Mouse (Mus musculus) testis, adult 2 months (tissue): ENCODE measurements around the gene Hfe2. TPM values are rescaled to one million over a fixed set of nuclear protein-coding genes. Genes with fewer than 3 reads are reported as not detected.
"Not testable (repeated sequence)": the region's sequence is repeated elsewhere in the genome, so short reads cannot be mapped to it uniquely, and the experiment has no call there.

ENCODE experiments used
- H3K27ac ChIP-seq: fragments of 200-500 bp; 2 replicates; pipeline ENCODE4 v1.5.1; 2012; ENCODE audit warnings: low read depth, low read length; ENCODE audit not compliant: control insufficient read depth, insufficient read depth
- H3K27me3 ChIP-seq: fragments of 200-500 bp; 2 replicates; pipeline ENCODE4 v1.6.1; 2012; ENCODE audit warnings: mild to moderate bottlenecking, low read length, moderate library complexity; ENCODE audit not compliant: control insufficient read depth, insufficient read depth
- H3K36me3 ChIP-seq: fragments of 200-500 bp; 2 replicates; pipeline ENCODE4 v1.6.1; 2012; ENCODE audit warnings: mild to moderate bottlenecking, low read length; ENCODE audit not compliant: control insufficient read depth, insufficient read depth
- H3K4me1 ChIP-seq: fragments of 200-500 bp; 2 replicates; pipeline ENCODE4 v1.6.1; 2012; ENCODE audit warnings: low read length; ENCODE audit not compliant: control insufficient read depth, insufficient read depth
- H3K4me3 ChIP-seq: fragments of 200-500 bp; 2 replicates; pipeline ENCODE4 v1.5.1; 2012; ENCODE audit warnings: low read depth, mild to moderate bottlenecking, low read length, moderate library complexity, mixed read lengths; ENCODE audit not compliant: control insufficient read depth
- CTCF ChIP-seq: fragments of 200-500 bp; IDR thresholded peaks from 2 replicates; pipeline ENCODE4 v1.5.1; 2012; ENCODE audit warnings: low read depth, mild to moderate bottlenecking, inconsistent platforms, low read length, moderate library complexity; ENCODE audit not compliant: control insufficient read depth, insufficient read depth, insufficient replicate concordance
- POLR2A ChIP-seq: fragments of 200-500 bp; IDR thresholded peaks from 2 replicates; pipeline ENCODE4 v1.6.1; 2012; ENCODE audit warnings: low read depth, mild to moderate bottlenecking, inconsistent platforms, low read length, moderate library complexity; ENCODE audit not compliant: control insufficient read depth
- polyA plus RNA-seq: library from polyadenylated mRNA; depleted of rRNA; stranded (reverse); fragments of >200 nt; gene quantifications from 2 replicates; pipeline ENCODE4 v1.2.3, GENCODE M21; 2012

Gene Hfe2
- polyA plus RNA-seq, 1 experiment, result 7.8 TPM

DNA sequence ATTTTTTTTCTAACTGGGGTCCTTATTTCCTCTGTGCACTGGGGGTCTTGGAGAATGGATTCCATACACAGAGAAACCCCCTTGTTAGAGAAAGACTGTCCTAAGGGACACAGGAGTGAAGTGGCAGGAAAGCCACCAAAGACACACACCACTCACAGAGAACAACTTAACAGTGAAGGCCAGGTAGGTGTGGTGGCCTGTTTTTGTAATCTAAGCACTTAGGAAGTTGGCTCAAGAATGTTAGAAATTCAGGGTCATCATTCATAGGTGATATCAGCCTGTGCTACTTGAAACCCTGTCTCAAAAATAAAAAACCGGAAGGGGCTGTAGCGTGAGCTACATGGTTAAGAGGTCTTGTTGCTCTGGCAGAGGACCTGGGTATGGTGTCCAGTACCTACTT lies 41.0 kb upstream of the Hfe2 start:
- no peaks in the 10 kb centered on the region for H3K36me3 ChIP-seq
- TF ChIP-seq CTCF, result no peak
- TF ChIP-seq POLR2A, result no peak
- H3K4me1 ChIP-seq, result no peaks in the 10 kb centered on the region; the same call in none of the 2 replicates
- no peak overlapping the region for H3K4me3 ChIP-seq
- no peaks in the 10 kb centered on the region for H3K27me3 ChIP-seq
- no peak overlapping the region for H3K27ac ChIP-seq

DNA sequence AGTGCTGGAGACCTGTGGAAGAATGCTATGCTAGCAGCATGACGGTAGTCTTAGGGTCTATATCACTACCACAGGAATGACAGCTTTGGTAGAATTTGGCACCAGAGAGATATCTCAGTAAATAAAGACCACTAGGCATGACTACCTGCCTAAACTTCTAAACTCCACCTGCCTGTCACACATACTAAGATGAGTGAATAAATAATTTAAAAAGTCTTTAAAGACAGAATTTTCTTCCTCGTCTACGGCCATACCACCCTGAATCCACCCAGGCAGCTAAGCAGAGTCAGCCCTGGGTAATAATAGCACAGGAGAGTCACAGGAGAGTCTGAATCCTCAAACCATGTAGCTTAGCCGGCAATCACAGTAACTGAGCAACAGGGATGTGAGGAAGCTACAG lies 40.1 kb upstream of the Hfe2 start:
- TF ChIP-seq CTCF, result no peak
- TF ChIP-seq POLR2A, result no peak
- Histone ChIP-seq H3K27me3 (no peaks in the 10 kb centered on the region), H3K27ac (no peak overlapping the region), H3K36me3 (no peaks in the 10 kb centered on the region), H3K4me1 (no peaks in the 10 kb centered on the region; the same call in none of the 2 replicates), H3K4me3 (no peak overlapping the region)

- no peaks in the 10 kb centered on the region; the same call in none of the 2 replicates for H3K4me1 ChIP-seq
- TF ChIP-seq POLR2A (no peak), CTCF (no peak)
- H3K36me3 ChIP-seq, result no peaks in the 10 kb centered on the region
- no peaks in the 10 kb centered on the region for H3K27me3 ChIP-seq
- no peak overlapping the region for H3K27ac ChIP-seq
- no peak overlapping the region for H3K4me3 ChIP-seq
Observed at GRCm38 (mm10) chr3:96485361-96485760, 39.6 kb upstream of the Hfe2 start.

- H3K27ac ChIP-seq, H3K4me3 ChIP-seq, H3K4me1 ChIP-seq, H3K36me3 ChIP-seq, H3K27me3 ChIP-seq: not testable (repeated sequence)
Observed at GRCm38 (mm10) chr3:96486064-96486827, 38.7 kb upstream of the Hfe2 start.

DNA sequence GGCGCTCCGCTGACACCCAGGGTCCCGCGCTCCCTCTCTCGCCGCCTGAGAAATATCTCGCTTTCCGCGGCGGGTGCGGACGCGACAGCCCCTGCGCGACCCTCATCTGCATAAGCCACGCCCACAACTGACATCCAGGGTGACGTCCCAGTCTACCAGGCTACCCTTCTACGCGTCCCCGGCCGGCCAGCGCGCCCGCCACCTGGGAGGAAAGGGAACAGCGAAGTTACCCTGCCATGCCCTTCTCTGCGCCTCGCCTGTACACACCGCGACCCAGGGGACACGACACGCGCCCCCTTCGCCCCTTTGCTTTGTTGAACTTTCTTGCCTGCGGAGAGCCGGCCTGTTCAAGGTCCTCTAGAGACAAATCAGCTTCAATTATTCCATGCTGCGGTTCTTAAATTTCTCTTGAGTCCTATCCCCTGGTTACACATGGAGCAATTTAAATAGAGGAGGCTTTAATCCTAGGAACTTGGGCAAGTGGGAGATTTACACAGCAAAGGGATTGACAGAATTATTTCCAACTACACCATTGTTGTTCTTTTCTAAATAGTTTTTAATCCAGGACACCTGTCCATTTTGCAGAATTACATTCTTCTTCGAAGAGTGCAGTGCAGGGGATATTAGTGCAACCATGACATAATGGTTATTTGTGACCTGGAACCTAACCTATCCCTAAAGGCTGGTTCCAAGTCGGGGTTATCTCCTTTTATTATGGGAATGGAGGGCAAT lies 38.0 kb upstream of the Hfe2 start:
- H3K27ac ChIP-seq, result peak overlapping the region; percentile 53; the same call in 1 of the 2 replicates

DNA sequence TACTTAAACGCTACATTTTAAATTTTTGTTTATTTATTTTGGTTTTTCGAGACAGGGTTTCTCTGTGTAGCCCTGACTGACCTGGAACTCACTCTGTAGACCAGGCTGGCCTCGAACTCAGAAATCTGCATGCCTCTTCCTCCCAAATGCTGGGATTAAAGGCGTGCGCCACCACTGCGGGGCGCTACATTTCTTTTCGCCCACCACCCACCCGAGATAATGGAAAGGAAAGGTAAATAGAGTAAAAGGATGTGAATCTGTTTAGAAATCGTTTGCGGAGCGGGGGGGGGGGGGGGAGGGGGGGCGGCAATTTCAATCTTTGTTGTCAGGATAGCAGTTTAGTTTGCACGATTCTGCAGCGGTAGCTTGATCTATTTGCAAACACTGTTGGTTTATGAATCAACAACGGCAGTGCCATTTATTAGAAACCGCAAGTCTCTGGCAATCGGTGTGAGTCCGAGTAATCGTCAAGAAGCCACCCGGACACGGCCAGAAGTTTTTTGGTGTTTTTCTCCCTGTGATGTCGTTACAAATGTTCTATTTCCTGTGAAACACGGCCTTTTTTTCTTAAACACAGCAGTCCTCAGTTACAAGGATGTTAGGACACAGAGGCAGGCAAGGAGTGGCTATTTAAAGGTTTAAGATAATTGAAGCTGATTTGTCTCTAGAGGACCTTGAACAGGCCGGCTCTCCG lies 37.2 kb upstream of the Hfe2 start:
- no peak for TF ChIP-seq CTCF
- no peak for TF ChIP-seq POLR2A

More for the DNA sequence above, 38.0 kb upstream of the Hfe2 start:
- not testable (repeated sequence) for H3K36me3 ChIP-seq, H3K4me1 ChIP-seq, H3K27me3 ChIP-seq
- peak overlapping the region; percentile 32 for H3K4me3 ChIP-seq

GRCm38 (mm10) chr3:96488290-96488906 lies 36.6 kb upstream of the Hfe2 start:
- Histone ChIP-seq H3K27ac (peak overlapping the region; percentile 86), H3K4me3 (peak overlapping the region; percentile 56)
- H3K27me3 ChIP-seq, H3K4me1 ChIP-seq, H3K36me3 ChIP-seq: not testable (repeated sequence)

More for the DNA sequence above, 37.2 kb upstream of the Hfe2 start:
- no peaks in the 10 kb centered on the region for H3K27me3 ChIP-seq
- H3K4me3 ChIP-seq, result peak overlapping the region; percentile 56
- H3K4me1 ChIP-seq, result no peaks in the 10 kb centered on the region; the same call in none of the 2 replicates
- no peaks in the 10 kb centered on the region for H3K36me3 ChIP-seq
- H3K27ac ChIP-seq, result peak overlapping the region; percentile 86

- H3K27ac ChIP-seq, H3K27me3 ChIP-seq, H3K36me3 ChIP-seq, H3K4me1 ChIP-seq: not testable (repeated sequence)
- peak overlapping the region; percentile 31; the same call in 1 of the 2 replicates for H3K4me3 ChIP-seq
Observed at GRCm38 (mm10) chr3:96488907-96489629, 35.9 kb upstream of the Hfe2 start.

DNA sequence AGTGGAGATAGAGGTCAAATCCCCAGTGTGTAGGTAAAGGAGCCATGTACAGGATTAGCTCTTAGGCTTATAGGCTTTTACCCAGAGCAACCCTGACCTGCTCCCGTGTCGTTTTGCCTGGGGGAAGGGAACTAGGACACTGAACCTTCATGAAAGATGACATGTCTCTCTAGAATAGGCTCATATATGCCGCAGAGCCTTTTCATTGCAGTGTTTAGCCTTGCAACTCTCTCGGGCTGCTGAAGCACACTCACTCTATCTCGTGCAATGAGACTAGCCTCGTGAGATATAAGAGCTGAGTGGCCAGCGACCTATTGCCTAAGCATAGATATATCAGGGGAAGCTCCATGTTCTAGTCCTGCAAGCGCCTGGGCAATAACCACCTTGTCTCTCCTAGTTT lies 35.3 kb upstream of the Hfe2 start:
- not testable (repeated sequence) for H3K36me3 ChIP-seq, H3K4me1 ChIP-seq, H3K27me3 ChIP-seq, H3K4me3 ChIP-seq
- H3K27ac ChIP-seq, result peak overlapping the region; percentile 53; the same call in 1 of the 2 replicates

- H3K27ac ChIP-seq, H3K4me3 ChIP-seq, H3K36me3 ChIP-seq, H3K4me1 ChIP-seq, H3K27me3 ChIP-seq: not testable (repeated sequence)
Observed at GRCm38 (mm10) chr3:96494456-96494855, 30.5 kb upstream of the Hfe2 start.
